Mouse (Mus musculus): ENCODE measurements around the gene Pecam1.
A peak's percentile ranks its signal among the peaks of the same experiment; 100 is the strongest.
"Not testable (repeated sequence)": the region's sequence is repeated elsewhere in the genome, so short reads cannot be mapped to it uniquely, and the experiment has no call there.

The Pecam1 gene

DNA sequence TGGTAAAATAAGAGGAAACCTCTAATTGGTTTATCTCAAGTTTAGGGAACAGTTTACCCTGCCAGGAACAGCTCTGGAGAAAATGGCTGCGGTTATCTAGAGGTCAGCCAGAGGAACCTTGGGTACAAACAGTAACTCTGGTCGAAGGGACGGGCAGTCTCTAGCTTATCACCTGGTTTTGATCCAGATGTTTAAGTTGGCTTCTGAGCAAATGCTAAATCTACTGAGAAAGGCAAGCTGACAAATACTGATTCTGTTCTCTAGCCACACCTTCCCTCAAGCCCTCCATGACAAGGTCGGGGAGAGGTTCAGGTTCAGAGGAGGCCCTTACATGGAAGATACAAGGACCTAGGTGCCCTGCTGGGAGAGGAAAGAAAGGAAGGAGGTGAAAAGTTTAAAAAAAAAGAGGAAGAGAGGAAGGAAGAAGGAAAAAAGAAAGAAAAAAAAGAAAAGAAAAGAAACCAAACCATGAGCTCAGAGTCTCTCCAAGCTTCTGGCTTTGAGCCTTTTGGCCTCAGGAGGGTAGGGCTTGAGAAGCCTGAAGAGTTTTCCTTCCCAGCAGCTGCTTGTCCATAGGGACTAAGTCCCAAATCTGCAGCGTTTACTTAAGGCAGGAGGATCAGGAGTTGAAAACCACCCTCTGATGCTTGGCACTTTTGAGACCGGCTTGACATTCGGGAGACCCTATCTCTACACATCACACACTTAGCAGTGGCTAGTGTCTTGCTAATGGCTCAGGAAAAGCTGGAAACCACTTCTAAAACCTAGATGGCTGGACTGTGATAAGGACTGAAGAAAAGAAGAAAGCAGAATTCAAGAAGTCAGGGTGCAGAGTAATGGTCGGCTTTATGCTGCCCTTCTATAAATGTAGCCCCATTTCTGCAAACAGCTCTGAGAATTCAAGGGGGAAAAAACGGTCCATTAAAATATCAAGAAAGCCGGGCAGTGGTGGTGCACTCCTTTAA, 21.7 kb downstream of the Pecam1 start:
- DNase-seq = no peak

DNA sequence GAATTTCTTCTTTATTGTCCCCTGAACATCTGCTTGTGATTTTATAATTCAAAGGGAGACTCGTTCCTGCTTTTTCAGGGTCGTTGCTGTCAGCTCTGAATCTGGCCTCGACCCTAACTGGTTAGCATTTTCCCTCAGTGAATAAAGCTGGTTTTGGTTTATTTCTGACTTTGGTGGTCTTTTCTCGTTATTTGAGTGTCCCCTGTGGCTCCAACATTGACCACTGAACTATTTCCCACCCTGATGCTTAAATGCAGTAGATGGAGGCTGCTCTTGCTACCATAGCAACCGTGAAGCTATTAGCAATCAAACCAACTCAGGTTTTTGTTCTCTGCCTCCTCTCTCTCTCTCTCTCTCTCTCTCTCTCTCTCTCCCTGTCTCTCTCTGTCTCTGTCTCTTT, 22.5 kb downstream of the Pecam1 start:
- DNase-seq = no peak

DNA sequence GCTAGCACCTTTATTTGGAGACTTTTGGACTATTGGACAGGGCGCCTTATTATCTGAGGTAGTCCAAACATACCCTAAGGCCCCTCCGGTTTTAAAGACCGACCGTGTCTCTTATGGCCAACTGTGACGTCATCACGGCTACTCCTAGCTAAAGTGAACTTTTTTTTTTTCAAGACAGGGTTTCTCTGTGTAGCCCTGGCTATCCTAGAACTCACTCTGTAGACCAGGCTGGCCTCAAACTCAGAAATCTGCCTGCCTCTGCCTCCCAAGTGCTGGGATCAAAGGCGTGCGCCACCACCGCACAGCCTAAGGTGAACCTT, 25.6 kb downstream of the Pecam1 start:
- not testable (repeated sequence) for DNase-seq

DNA sequence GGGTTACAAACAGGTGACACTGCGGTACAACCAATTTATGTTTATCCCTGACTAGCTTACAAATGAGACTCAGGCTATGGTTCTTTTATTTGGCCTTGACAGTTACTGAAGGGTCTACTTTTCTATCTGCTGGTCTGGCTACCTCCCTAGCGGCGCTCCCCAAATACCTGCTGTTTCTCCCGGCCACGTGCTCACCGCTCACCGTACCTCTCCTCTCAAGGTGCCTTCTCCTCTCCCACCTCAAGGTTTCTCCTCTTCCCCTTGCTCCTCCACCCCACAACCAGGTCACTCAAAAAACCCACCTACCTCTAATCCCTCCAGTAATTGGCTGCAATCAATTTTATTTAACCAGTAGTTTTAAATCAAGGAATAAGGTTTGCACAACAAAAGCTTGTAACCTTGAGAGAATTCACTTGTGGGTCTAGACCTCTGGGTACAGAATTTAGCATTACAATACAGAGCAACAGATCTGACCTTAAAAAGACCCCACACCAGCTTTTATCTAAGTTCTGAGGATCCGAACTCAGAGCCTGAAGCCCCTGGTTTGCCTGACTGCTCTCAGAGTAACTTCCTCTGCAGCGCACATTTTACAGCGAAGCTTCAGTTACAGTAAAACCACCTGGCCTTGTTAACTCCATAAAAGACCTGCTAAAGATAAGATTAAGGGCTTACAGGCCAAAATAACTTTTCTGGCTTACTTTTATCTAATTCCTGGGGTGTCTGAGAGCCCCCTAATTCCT, 26.1 kb downstream of the Pecam1 start:
- DNase-seq = no peak

DNA sequence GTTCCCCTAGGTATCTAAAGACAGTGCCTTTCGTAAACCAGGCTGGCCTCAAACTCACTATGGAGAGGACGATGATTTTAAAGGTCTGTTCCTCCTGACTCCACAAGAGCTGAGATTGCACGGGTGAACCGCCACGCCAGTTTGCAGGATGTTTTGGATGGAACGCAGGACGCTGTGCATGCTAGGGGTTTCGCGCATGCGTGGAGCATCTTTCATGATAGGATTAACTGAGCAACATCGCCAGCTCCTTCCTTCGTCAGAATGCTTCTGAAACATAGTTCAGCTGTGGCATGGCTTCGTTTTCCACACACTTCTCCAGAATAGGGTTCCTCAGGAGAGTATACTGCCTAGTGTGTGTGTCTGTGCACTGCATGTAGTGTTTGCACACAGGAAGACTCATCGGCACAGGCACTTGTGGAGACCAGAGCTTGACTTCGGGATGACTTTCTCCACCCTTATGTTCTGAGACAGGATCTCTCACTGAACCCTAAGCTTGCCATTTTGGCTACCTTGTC, 26.8 kb downstream of the Pecam1 start:
- peak; percentile 38 for DNase-seq

DNA sequence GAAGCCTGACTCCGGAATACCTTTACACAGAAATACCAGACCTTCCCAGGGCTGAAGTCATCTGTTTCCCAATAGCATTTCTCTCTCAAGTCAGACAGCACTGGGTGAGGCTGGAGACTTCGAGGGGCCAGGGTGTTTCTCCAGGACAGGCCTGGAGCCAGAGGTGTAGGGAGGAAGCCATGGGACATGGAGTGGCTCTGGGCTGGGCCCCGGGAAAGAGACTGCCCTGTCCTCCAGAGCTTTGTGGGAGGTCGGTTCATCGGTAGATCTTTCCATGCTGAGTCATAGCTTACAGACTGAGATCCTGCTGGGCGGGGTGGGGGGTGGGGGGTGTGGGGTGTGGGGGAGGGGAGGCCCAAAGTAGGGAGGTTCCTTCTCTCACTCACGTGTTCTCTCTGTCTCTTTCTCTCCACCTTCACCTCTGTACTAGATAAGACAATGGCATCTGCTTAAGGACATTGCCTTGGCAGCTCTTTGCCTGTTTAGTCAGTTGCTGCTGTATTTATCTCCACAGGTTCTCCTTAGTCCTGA, 27.5 kb downstream of the Pecam1 start:
- no peak for DNase-seq

DNA sequence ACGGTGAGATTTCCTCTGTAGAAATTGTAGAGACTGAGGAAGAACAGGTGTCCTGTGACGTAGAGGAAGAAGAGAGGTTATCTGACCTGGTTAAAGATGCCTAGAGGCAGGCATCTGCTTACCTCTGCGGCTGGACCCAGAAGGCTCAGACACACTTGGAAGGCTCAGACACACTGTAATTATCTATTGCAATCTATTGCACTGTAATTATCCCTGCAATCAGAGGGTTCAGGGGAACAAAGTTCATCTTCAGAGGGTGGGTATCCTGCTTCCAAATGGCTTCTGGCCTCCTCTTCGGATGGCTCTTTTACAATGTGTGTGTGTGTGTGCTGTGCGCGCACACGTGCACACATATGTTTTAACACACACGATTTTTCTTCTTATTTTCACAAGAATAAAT, 30.0 kb downstream of the Pecam1 start:
- no peak for DNase-seq

DNA sequence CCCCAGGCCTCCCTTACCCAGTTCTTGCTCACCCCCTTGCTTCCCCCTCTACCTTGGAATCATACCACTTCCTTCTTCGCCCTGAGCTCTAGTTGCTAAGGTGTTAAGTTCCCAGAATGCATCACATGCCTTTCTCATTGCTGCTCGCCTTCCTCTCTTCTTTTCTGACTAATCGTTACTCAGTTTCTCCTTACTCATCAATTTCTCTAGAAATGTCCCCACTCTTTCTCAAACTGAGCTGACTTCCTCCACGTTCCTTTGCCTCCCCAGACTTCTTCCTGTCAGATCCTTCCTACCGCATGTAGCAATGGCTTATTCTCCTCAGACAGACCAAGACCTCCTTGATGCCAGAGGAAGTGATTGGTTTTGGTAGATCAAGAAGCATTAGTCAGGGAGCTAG, 33.9 kb downstream of the Pecam1 start:
- DNase-seq = no peak

DNA sequence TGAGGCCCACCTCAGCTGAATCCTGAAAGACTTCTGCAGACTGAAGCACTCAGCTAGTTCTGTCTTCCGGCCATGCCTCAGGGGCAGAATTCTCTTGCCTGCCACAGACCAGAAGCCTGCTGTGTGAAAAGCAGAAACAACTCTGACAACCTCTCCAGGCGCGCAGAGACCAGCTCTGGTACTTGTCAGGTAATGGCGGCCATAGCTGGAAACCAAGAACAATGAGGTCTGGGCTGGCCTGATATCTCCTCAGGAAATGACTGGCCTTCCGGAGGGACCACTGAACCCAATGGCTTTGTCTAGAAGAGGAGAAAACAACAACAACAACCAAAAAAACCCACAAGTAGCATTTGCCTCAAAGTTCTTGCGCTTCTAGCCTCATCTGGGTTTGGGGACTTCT, 35.4 kb downstream of the Pecam1 start:
- no peak for DNase-seq

DNA sequence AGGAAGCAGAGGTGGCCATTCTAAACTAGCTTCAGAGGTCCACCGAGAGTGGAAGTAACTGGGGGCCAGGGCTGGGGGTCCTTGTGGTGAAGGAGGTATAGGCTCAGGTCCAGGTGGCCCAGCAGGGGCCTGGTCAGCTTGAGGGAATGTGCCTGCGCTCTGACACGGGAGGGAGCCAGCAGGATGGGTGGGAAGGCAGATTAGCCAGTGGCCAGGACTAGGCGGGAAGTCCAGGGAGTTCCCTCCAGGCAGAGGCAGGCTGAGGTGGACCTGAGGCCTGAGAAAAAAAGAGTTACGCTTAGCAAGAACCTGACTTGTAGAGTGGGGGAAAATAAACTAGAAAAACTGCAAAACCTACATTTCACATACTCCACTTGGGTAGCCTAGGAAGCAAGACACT, 39.6 kb downstream of the Pecam1 start:
- no peak for DNase-seq

DNA sequence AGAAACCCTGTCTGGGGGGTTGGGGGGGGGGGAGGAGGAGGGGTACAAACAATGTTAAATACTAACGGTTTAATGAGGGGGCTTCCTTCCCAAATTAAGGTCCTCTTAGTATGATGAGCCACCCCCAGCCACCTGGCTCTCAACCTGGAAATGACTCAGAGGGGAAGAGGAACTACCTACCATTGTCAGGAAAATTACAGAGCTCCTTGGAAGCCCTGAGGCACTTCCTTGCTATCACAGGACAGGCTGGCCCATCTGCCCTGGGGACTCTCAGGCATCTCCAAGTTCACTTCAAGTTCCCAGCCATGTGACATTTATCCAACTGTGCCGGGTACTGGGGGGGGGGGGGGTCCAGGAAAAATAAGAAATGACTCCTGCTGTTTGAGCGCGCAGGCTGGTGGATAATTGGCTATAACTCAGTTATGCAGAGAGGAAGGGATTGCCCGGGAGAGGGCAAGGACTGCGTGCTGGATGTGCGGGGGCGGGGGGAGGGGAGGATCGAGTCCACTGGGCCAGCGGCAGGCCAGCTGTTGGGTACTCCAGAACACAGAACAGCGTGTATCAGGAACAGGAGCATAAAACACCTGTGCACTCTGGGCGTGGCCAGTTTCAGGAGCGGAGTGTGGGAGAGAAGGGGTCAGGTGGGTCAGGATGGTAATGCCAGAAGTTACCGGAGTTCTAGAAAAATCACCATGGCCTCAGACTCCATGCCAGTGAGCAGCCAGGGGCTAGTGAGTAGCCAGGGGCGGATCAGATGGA, 41.0 kb downstream of the Pecam1 start:
- DNase-seq = peak; percentile 23

DNA sequence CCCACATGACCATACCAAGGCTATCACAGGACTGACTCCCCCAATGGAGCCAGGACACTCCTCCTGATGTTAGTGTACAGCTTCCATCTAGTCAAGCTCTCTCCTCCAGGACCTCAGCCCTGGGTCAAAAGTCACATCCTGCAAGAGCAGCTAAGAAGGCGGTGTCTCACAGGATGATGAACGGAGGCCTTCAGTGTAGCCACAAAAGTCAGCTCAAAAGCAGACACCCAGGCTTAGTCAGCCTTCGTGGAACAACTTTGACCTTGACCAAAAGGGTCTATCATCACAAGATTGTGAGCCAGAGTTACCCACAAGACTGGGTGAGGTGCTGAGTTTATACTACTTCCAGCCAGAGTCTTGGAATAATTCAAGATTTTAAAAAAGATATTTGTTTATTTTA, 42.6 kb downstream of the Pecam1 start:
- DNase-seq = no peak

DNA sequence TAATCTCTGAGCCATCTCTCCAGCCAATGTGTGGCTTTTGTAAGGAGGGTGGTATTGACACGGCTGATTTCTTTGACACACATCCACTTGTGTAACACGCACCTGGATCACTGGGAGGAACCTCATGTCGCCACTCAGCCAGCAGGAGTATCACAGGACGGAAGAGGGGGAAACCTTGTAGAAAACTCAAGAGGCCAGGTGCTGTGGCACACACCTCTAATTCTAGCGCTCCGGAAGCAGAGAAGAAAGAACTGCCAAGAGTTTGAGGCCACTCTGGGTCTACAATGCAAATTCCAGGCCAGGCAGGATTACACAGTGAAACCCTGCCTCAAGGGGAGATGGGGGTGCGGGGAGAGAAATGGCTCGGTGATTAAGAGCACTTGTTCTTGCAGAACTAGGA, 43.3 kb downstream of the Pecam1 start:
- DNase-seq = no peak

DNA sequence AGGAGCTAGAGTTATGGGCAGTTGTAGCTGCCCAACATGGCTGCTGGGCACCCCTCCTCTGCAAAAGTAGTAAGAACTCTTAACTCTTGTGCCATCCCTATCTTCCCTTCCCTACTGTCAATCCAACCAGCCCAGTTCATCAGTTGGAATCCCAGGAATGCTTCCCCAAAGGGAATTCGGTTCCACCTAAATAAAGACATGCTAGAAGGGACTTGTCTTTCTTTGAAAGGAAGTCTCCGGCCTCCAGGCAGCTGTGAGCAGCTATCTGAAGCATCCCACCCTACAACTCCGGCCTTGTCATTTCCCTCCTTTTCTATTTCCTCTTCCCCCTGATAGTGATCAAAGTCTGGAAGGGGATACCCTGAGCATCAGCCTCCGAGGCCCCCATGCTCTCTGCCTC, 44.2 kb downstream of the Pecam1 start:
- no peak for DNase-seq

DNA sequence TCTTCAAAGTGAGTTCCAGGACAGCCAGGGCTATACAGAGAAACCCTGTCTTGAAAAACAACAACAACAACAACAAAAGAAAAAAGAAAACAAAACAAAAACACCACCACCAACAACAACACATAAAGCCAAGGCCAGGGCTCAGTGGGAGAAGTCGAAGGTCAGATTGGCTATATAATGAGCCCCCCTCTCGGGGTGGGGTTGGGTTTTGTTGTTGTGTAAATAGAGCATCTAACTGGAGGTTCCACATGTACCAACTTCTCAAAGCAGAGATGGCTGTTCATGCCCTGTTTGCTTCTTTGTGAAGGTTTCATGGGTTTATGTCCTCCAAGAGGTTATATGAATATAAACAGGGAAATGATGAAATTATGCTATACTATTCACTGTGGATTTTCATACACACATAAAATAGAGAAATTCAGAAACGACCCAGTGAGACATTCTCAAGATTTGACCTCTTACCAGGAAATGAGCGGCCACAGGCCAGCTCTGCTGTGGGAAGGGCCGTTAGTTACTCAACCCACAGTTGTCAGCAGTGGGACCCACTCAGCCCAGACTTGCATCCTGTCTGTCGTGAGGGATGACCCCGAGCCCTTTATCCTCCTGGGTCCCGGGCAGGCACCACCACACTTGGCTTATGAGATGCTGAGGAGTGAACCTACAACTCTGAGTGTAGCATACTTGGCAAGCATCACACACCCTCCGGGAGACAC, 45.9 kb downstream of the Pecam1 start:
- DNase-seq = no peak

DNA sequence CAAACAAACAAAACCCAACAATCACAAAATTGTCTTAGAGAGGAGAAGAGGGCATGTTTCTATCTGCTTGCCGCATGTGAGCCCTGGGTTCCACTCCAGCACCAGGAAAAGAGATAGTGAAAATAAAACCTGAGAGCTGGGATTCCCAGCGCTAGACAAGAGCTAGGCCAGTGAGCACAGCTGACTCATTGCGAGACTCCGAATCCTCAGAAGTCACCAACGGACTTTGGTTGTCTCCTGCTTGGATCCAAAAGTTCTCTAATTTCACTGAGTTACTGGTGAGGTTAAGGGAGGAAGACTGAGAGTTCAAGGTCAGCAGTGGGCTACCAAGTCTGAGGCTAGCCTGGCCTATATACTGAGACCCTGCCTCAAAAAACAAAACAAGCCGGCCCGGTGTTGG, 46.5 kb downstream of the Pecam1 start:
- DNase-seq = no peak

DNA sequence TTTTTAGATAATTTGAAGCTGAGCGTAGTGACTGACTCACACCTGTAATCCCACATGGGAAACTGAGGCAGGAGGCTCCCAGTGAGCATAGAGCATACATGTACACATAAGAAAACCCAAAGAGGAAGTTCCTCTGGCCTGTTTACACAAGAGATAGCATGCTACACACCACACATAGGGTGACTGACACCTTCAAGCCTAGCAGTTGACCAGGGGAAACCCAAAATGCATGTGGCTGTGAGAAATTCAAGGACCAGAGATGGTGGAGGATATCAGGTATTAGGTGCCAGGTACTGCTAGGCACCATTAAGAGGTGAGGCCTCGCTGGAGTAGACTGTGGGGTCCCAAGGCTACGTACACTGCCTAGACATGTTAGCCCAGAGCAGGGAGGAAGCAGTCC, 47.8 kb downstream of the Pecam1 start:
- DNase-seq = no peak

DNA sequence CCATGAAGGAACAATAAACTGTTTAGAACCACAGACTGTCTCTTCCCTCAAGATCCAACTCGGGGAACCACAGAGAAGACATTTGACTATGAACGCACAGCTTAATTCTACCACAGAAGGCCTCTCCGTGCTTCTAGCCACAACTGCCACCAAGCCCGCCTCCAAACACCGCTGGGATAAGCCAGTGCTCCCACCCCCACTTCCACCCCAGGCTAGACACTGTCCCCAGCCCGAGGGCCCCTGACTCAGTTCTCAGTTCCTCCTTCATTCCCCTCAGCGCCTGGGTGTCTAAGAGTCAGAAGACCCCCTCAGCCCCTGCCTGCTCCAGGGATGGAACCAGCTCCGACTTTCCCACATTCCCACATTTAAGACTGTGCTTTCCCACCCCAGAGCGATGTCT, 48.8 kb downstream of the Pecam1 start:
- no peak for DNase-seq

DNA sequence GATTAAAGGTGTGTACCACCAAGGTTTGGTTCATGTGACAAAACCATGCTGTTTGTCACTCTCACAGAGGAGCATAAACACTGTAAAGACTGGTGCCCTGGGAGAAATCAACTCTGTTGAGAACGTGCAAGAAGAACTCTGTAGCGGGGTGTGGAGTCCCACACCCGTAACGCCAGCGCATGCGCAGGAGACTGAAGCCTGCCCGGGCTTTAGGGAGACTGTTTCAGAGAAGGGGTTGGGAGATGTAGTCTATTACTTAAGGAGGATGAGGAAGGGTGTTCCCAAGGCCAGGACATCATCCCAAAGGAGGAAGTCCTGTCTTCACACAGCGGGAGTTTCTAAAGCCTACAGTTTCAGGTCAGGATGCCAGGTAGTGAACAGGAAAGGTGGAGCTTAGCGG, 51.3 kb downstream of the Pecam1 start:
- no peak for DNase-seq

DNA sequence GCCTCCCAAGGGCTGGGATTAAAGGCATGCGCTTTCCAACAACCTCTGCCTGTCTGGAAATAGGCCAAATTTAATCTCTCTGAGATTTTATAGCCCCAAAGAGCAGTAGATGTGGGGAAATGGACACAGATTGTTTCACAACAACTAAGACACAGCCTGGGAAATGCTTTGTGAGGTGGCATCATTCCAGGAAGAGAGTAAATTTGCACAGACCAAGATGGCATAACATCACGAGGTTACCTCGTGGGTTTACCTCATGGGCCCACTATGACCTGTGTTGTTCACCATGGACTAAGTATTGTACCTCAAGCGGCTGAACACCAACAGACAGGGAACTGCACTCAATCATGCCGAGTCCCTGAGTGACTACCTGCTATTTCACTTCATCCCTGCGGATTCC, 52.1 kb downstream of the Pecam1 start:
- no peak for DNase-seq

DNA sequence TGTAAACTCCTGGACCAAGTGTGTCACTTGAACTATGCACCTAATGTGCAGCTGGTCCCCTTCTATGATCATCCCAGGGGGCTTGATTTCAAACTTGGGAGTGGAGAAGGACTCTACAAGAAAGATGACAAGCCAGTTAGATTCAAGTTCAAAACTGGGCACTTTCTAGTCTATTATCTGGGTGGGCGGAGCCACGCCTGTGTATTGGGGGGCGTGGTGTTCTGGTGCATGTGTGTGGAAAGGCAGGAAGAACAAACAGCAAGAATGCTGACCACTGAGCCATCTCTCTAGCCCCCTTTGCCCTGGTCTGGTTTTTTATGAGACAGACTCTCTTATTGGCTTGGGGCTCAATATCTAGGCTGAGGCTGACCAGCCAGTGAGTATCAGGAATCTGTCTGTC, 54.5 kb downstream of the Pecam1 start:
- no peak for DNase-seq

DNA sequence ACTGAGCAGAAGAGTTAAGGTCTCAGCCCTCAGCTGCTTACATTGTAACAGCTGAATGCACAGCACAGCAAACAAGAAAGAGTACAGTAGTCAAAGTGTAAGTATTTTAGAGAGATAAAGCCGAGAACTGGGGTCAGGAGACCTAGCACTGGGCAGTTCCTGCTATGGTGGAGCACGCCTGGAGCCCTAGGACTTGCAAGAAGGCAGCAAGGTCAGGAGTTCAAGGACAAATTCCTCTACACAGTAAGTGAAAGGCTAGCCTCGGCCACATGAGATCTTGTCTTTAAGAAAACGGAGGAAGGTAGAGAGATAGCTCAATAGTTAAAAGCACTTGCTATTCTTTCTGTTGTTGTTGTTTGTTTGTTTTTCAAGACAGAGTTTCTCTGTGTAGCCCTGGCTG, 57.5 kb downstream of the Pecam1 start:
- DNase-seq = no peak

DNA sequence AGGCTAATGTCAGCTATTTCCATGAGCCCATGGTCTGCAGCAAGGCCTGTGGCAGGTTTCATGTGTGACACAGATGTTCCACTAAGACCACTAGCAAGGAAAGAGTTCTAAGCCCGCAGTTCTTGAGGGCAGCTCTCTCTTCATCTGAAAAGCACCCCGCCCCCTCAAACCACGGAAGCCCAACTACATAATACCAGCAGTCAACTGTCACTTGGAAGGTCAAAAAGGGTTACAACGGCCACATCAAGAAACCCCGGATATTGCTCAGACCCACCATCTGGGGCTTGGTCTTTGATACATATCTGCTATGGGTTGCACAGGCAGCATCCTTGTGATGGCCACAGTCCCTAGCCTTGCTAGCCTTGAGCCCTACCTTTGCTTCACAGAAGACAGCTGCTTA, 62.1 kb downstream of the Pecam1 start:
- no peak for DNase-seq

Data from retina, postnatal 1 day (tissue).